ENCODE assay signal across 18 mouse cellular contexts in the genomic region with DNA sequence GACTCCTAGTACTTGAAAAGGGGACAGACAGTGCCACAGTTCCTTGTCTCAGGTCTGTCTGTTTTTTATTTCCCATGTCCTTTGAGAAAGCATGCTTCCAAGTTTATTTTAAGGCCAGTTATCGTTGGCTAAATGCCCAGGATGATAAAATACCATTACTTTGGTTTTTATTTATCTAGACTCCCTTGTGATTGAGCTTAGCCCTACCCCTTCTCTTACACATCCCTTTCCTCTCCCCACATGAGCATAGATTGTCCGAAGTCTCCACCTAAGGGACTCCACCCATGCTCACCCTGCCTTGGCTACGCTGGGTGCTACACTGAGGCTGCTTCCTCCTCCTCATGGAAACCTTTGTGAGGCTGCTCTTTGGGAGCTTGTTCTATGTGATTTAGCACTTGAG.
DNase-seq lines count a peak whose midpoint lies in the region; ATAC-seq and TF ChIP-seq lines count a peak whose summit lies in the region.
"Had no signal": no experiment of that assay in that cellular context is flagged by ENCODE, and none has a peak within 500 bp of the region (broad histone marks: within the 10 kb centered on the region; RNA-seq: fewer than 3 reads in every experiment).

No protein-coding gene starts in this region.

- 65% methylated on average over 3 of the region's 3 CpGs for WGBS in heart, embryonic 10.5 days
- 47% methylated on average over 3 of the region's 3 CpGs for WGBS in lung, embryonic 14.5 days
- WGBS in heart, embryonic 15.5 days: 14% methylated on average over 3 of the region's 3 CpGs

- H3K4me3 ChIP-seq in heart, embryonic 10.5 days: no peak overlapping the region
- H3K4me3 ChIP-seq in lung, embryonic 14.5 days (ENCODE audit: low read depth, low read length): no peak overlapping the region
- no peak overlapping the region for H3K4me3 ChIP-seq in heart, embryonic 15.5 days
- H3K4me3 ChIP-seq: erythroblast, embryonic 14.5 days; left cerebral cortex, adult 2 months; limb, embryonic 15.5 days; neural tube, embryonic 12.5 days had no signal

- no peaks in the 10 kb centered on the region for H3K9me3 ChIP-seq in heart, embryonic 10.5 days
- no peaks in the 10 kb centered on the region for H3K9me3 ChIP-seq in lung, embryonic 14.5 days (ENCODE audit: low read depth, low read length)
- H3K9me3 ChIP-seq in heart, embryonic 15.5 days (replicated peaks): no peaks in the 10 kb centered on the region
- H3K9me3 ChIP-seq: G1E; limb, embryonic 15.5 days; neural tube, embryonic 12.5 days had no signal

- H3K36me3 ChIP-seq in heart, embryonic 10.5 days: peaks cover under 1% of the 10 kb centered on the region; the same call in 1 of the 2 replicates
- H3K36me3 ChIP-seq in lung, embryonic 14.5 days (ENCODE audit: insufficient read depth): 0 out of 2 replicates have a peak, but pooled peaks cover 3% of the 10 kb centered on the region
- H3K36me3 ChIP-seq in heart, embryonic 15.5 days: no peaks in the 10 kb centered on the region

- DNase-seq in heart, adult 9 months (ENCODE audit: low spot score in 2 of 2): peak; percentile 52 to 58
- DNase-seq in heart, embryonic 10.5 days (ENCODE audit: low spot score): no peak
- peak; percentile 57 for DNase-seq in lung, embryonic 14.5 days
- DNase-seq in lung, postnatal 4 days: no peak
- no peak for DNase-seq in embryo, embryonic 10.5 days (ENCODE audit: low spot score)
- no peak for DNase-seq in thymus, postnatal 0 days (ENCODE audit: low spot score)
- DNase-seq: adrenal gland, postnatal 25 days; cerebellum, adult 9-10 months; embryo, embryonic 11 days; liver, postnatal 0 days; right cerebral cortex, postnatal 25 days had no signal

- H3K27me3 ChIP-seq in heart, embryonic 10.5 days (ENCODE audit: insufficient read depth, poor library complexity, severe bottlenecking): no peaks in the 10 kb centered on the region
- H3K27me3 ChIP-seq in lung, embryonic 14.5 days (ENCODE audit: insufficient read depth, low read length): no peaks in the 10 kb centered on the region
- H3K27me3 ChIP-seq in heart, embryonic 15.5 days: no peaks in the 10 kb centered on the region
- H3K27me3 ChIP-seq: limb, embryonic 15.5 days; neural tube, embryonic 12.5 days had no signal

- no peak overlapping the region for H3K27ac ChIP-seq in heart, embryonic 10.5 days
- H3K27ac ChIP-seq in lung, embryonic 14.5 days (ENCODE audit: low read depth): peak overlapping the region; percentile 52; the same call in 1 of the 2 replicates
- peak overlapping the region; percentile 74 for H3K27ac ChIP-seq in heart, embryonic 15.5 days
- H3K27ac ChIP-seq: left cerebral cortex, adult 2 months; limb, embryonic 15.5 days; neural tube, embryonic 12.5 days had no signal

- ATAC-seq in lung, embryonic 14.5 days (ENCODE audit: insufficient read depth): no peak
- ATAC-seq in heart, embryonic 15.5 days (replicated peaks; ENCODE audit: insufficient number of reproducible peaks, insufficient read depth, low FRiP score, low read depth): 0 out of 2 replicates have a peak, but pooled peaks have one; percentile 41
- ATAC-seq: inflammation-experienced regulatory T-cells, adult 6 months; liver, postnatal 0 days had no signal

- TF ChIP-seq CTCF in lung, embryonic 14.5 days (IDR thresholded peaks at IDR 0.05; ENCODE audit: low read depth): no peak

- H3K4me2 ChIP-seq in lung, embryonic 14.5 days: no peak overlapping the region
- H3K4me2 ChIP-seq in heart, embryonic 15.5 days: peak overlapping the region; percentile 34
- H3K4me2 ChIP-seq: limb, embryonic 15.5 days; neural tube, embryonic 12.5 days had no signal

- peaks cover 79% of the 10 kb centered on the region for H3K4me1 ChIP-seq in heart, embryonic 10.5 days
- peaks cover 18% of the 10 kb centered on the region for H3K4me1 ChIP-seq in lung, embryonic 14.5 days (ENCODE audit: insufficient read depth)
- peaks cover 74% of the 10 kb centered on the region for H3K4me1 ChIP-seq in heart, embryonic 15.5 days (replicated peaks)

- H3K9ac ChIP-seq in lung, embryonic 14.5 days: no peak overlapping the region
- H3K9ac ChIP-seq in heart, embryonic 15.5 days: no peak overlapping the region
- H3K9ac ChIP-seq: limb, embryonic 15.5 days; liver, postnatal 0 days; neural tube, embryonic 12.5 days had no signal

Comparison
In these comparisons a context has a peak if more than half of its experiments do, and no peak if none do; other contexts are left out.
1. DNase-seq: peak in heart, adult 9 months (2 of 2) and lung, embryonic 14.5 days (single experiment); none in heart, embryonic 10.5 days (single experiment), lung, postnatal 4 days (0 of 2), embryo, embryonic 10.5 days (single experiment) and thymus, postnatal 0 days (single experiment).